ENCODE assay signal across 8 mouse cellular contexts in the genomic region with DNA sequence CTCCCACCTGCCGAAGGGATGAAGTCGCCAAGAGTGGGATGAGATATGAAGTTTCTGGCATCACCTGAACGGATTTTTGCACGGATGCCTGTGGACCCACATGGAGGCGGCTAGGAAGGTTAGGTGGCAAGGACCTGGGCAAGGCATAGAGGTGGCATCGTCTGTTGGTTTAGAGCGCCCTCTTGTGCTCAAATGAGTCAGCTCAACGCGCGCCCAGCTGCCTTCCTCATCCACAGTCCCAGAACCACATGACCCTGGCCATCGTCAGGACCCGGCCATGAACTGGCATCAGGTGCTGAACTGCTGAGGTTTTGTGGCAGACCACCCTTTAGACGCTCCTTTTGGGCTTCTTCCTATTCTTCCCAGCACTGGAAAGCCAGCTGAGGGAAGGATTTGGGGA. TPM values are rescaled to one million over a fixed set of nuclear protein-coding genes. Genes with fewer than 3 reads are reported as not detected.
DNase-seq lines count a peak whose midpoint lies in the region; ATAC-seq lines count a peak whose summit lies in the region.

No protein-coding gene starts in this region.

- H3K36me3 ChIP-seq in intestine, embryonic 14.5 days (ENCODE audit: control insufficient read depth, insufficient read depth, low read length) = no peaks in the 10 kb centered on the region
- no peaks in the 10 kb centered on the region for H3K36me3 ChIP-seq in midbrain, embryonic 15.5 days (replicated peaks)

- DNase-seq in ovary, postnatal 14 days (ENCODE audit: low spot score) = peak; percentile 65
- no peak for DNase-seq in ovary, adult 18-20 months (ENCODE audit: low spot score)
- DNase-seq in cerebellum, adult 8-10 months = peak; percentile 90
- peak; percentile 58 to 79 for DNase-seq in frontal cortex, postnatal 14 days (ENCODE audit: low spot score in 2 of 2)
- DNase-seq in intestine, embryonic 14.5 days (ENCODE audit: low spot score) = peak; percentile 85
- peak; percentile 86 for DNase-seq in left cerebral cortex, postnatal 4 days
- DNase-seq in spleen, postnatal 4 days (ENCODE audit: low spot score in 2 of 2) = peak; percentile 66 to 89

- intact Hi-C loops in left cerebral cortex, postnatal 4 days (cut with DNase I) = loop anchor here (2.0 kb wide), 1 partner anchor 50 kb away; no protein-coding TSS in a partner anchor

- H3K27ac ChIP-seq in intestine, embryonic 14.5 days (ENCODE audit: low read depth) = no peak overlapping the region
- peak overlapping the region; percentile 55; the same call in 1 of the 2 replicates for H3K27ac ChIP-seq in midbrain, embryonic 15.5 days

- no peaks in the 10 kb centered on the region for H3K9me3 ChIP-seq in intestine, embryonic 14.5 days (ENCODE audit: control insufficient read depth, low read length)
- no peaks in the 10 kb centered on the region for H3K9me3 ChIP-seq in midbrain, embryonic 15.5 days

- ATAC-seq in intestine, embryonic 14.5 days (replicated peaks; ENCODE audit: low FRiP score, low TSS enrichment, low read depth) = no peak
- ATAC-seq in midbrain, embryonic 15.5 days (replicated peaks) = peak; percentile 55; the same call in 1 of the 2 replicates

- 2% methylated on average over 13 of the region's 13 CpGs for WGBS in intestine, embryonic 14.5 days
- WGBS in midbrain, embryonic 15.5 days = 2% methylated on average over 13 of the region's 13 CpGs

- peaks cover 73% of the 10 kb centered on the region for H3K27me3 ChIP-seq in intestine, embryonic 14.5 days (replicated peaks; ENCODE audit: control insufficient read depth, insufficient read depth, low read length)
- peaks cover 52% of the 10 kb centered on the region for H3K27me3 ChIP-seq in midbrain, embryonic 15.5 days (replicated peaks)

- no peak overlapping the region for H3K9ac ChIP-seq in intestine, embryonic 14.5 days (ENCODE audit: low read length)
- H3K9ac ChIP-seq in midbrain, embryonic 15.5 days = peak overlapping the region; percentile 23; the same call in 1 of the 2 replicates

- no peaks in the 10 kb centered on the region for H3K4me1 ChIP-seq in intestine, embryonic 14.5 days (replicated peaks; ENCODE audit: control insufficient read depth, insufficient read depth, low read length)
- peaks cover 33% of the 10 kb centered on the region for H3K4me1 ChIP-seq in midbrain, embryonic 15.5 days

- H3K4me3 ChIP-seq in intestine, embryonic 14.5 days (ENCODE audit: low read depth, low read length) = no peak overlapping the region
- no peak overlapping the region for H3K4me3 ChIP-seq in midbrain, embryonic 15.5 days

- H3K4me2 ChIP-seq in intestine, embryonic 14.5 days (ENCODE audit: low read length) = no peak overlapping the region
- H3K4me2 ChIP-seq in midbrain, embryonic 15.5 days = 0 out of 2 replicates have a peak overlapping the region, but pooled peaks have one; percentile 6

RNA-seq across cellular contexts. Expression of a gene that starts 12.0 kb away (rescaled TPM):
- 0.26 TPM in 1 of 2 replicates, not detected in the other for polyA plus RNA-seq in intestine, embryonic 14.5 days (2014; fragmentation: Nextera tagmentation; extraction: Ambion mirVana)
- 1 to 10 TPM in 1 of 2 experiments, under 1 TPM in 1; 0.46 to 1.4 TPM for total RNA-seq in left cerebral cortex, postnatal 4 days (2021)
- 0.14 TPM in 2 replicates for polyA plus RNA-seq in midbrain, embryonic 15.5 days (2015; fragmentation: Nextera tagmentation; extraction: Ambion mirVana)

RNA-seq across cellular contexts. Expression of a gene that starts 44.5 kb away (rescaled TPM):
- 0.28 and 0.89 TPM in 2 replicates for polyA plus RNA-seq in intestine, embryonic 14.5 days (2014; fragmentation: Nextera tagmentation; extraction: Ambion mirVana)
- total RNA-seq in left cerebral cortex, postnatal 4 days (2021) = under 1 TPM; 0.80 to 0.89 TPM
- polyA plus RNA-seq in midbrain, embryonic 15.5 days (2015; fragmentation: Nextera tagmentation; extraction: Ambion mirVana) = not detected in 2 replicates

RNA-seq across cellular contexts. Expression of a gene that starts 54.3 kb away (rescaled TPM):
- 13.3 TPM in 2 replicates for polyA plus RNA-seq in intestine, embryonic 14.5 days (2014; fragmentation: Nextera tagmentation; extraction: Ambion mirVana)
- 1 to 10 TPM; 4.4 TPM for total RNA-seq in left cerebral cortex, postnatal 4 days (2021)
- 8.7 and 9.9 TPM in 2 replicates for polyA plus RNA-seq in midbrain, embryonic 15.5 days (2015; fragmentation: Nextera tagmentation; extraction: Ambion mirVana)

RNA-seq across cellular contexts. Expression of a gene that starts 54.4 kb away (rescaled TPM):
- 566 and 608 TPM in 2 replicates for polyA plus RNA-seq in intestine, embryonic 14.5 days (2014; fragmentation: Nextera tagmentation; extraction: Ambion mirVana)
- 100 to 1,000 TPM; 309 to 317 TPM for total RNA-seq in left cerebral cortex, postnatal 4 days (2021)
- 442 and 444 TPM in 2 replicates for polyA plus RNA-seq in midbrain, embryonic 15.5 days (2015; fragmentation: Nextera tagmentation; extraction: Ambion mirVana)
